Mouse (Mus musculus) c-Kit-negative CD71-positive TER-119-positive erythroid progenitor cells, embryonic 14.5 days (primary cell): ENCODE measurements around the gene Kdm4a.

Experiments
- DNase-seq: peaks from one replicate; pipeline ENCODE4 v3.0.0-alpha.2; 2013; ENCODE audit warnings: low read depth, low spot score

Gene Kdm4a

DNA sequence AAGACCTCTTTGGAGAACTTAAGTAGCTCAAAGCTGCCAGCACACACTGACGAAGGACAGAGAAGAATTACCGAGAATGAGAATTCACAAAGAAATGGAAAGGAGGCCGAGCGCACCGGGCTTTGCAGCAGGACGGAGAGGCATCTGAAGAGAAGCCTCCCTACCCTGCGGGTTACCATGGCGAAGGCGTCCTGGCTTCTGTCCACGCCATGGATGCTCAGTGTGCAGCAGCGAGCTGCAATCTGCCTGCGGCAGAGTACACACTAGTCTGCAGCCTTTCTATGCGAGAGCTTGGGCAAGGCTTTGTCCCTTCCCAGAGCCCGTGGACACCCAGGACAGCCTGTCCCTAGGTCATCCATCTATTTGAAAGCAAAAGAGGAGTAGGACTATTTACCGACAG lies 23.3 kb downstream of the Kdm4a start:
- DNase-seq: no peak

DNA sequence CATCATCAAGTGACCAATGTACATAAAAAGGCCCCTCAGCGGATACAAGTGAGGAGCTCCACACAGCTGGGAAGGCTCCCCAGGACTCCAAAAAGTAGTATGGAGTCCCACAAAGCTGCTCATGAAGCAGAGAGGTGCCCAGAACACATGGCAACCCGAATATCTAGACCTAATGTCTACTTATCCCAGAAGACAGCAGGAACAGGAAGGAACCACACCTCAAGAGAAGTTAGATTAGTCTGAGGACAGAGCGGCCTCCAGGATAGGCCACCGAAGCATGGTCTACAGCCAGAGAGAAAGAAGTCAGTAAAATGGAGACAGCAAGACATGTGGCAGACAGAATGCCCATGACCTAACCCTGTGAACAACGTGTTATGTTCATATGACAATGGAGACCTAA lies 25.0 kb downstream of the Kdm4a start:
- no peak for DNase-seq

DNA sequence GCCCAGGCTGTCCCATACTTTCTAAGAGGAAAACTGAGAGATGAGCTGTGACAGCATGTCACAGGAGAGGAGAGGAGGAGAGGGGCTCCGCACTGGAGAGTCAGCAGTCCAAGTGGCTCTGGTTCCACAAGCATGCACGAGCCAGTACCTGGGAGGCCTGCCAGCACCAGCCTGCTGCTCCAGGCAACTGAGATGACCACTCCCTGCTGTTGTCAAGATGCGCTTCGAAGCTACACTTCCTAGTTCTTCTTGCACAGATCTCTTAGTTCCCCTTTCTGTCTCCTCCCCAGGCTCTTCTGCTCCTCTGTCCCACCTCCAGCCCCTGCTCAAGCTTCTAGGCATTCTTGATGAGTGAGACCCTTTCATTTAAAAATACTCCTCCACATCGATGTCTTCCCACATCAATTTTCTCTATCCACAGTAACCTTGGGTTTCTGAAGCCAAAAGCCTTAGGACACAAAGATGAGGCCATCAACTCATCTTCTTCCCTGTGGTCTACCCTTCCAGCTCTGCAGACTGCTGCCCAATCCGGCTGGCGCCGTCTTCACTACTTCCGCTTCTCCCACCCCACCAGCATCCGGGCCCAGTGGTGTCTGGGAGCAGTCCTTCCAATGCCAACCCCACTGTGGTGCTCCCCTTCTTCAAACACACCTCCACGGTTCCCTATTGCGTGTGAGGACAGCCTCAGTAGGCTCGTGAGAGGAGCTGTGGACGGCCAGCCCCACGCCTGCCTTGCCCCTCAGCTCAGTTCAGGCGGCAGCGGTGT lies 27.6 kb downstream of the Kdm4a start:
- DNase-seq: no peak

DNA sequence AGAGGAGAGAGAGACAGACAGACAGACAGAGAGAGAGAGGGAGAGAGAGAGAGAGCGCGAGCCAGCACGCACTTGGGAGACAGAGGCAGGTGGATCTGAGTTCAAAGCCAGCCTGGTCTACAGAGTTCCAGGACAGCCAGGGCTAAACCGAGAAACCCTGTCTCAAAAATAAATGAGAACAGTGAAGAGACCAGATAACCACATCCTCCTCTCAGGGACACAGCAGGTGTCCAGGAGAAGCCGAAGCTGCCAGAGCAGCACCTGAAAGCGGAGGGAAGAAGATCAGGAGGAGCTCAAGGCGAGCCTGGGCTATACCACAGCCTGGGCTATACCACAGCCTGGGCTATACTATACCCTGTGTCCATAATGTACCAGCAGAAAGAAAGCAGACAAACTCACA lies 29.0 kb downstream of the Kdm4a start:
- no peak for DNase-seq

DNA sequence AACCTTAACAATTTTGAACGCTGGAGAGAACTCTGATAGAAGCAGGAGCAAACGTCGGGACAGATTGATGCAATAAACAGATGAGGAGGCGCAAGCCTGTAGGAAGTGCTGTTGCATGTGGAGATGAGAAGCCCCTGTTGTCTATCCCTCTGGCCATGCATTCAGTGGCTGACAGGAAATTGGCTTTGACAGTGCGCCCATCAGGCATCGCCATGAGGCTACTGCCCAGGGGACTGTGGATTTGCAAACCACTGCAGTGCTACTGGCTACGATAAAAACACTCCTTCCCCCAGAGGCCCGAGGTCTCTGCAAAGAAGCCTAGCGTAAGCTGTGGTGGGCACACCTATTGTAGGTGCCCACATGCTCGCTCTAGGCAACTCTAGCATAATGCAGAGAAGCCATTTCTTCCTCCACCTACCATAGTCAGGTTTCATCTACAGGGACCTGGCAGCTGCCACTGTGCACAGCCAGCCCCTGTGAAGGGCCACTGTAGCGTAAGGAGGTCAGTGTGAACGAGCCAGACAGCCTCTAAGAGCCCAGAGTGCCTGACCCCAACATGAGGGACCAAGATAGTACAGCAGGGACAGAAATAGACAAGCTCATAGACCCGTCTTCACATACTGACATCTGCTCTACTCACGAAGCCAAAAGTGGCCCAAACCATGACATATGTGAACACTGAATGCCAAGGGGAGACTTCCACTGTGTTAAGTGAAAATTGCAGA lies 29.7 kb downstream of the Kdm4a start:
- no peak for DNase-seq

DNA sequence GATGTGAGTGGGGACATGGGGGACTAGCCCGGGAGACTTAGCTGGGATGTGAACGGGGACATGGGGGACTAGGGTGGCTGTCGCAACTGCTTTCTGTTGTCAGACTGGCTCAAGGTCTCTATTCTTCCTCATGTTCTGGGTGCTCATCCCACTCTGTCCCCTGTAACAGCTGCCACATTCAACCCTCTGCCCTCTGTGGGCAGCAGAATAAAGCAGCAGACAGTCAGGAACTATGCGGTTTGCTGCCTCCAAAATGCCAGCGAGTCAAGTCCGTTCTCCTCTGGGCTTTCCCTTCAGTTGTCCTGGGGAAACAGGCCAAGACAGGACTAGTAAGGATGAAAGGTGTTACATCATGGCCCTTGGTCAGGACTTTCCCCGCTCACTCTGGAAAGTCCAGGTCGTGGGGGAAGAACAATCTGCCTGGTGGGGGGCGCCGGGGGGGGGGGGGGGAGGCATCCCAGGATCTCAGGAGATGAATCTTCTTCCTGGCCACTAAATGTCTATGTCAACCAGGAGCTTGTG lies 30.7 kb downstream of the Kdm4a start:
- DNase-seq: no peak

DNA sequence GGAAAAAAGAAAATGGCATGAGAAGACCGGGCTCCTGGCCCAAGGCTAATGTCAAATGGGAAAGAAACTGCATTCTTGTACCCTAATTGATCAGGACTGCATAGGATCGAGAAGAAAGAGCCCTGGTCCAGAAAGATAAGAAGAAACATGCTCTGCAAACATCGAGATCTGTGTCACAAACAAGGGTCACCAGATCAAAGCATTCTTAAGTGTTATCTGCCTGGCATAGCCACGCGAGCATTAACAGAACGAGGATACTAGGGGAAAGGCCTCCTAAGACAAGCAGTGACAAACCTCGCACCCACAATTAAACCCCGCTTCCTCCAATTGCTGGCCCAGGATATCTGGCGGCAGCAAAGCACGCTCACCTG lies 31.5 kb downstream of the Kdm4a start:
- DNase-seq: no peak

DNA sequence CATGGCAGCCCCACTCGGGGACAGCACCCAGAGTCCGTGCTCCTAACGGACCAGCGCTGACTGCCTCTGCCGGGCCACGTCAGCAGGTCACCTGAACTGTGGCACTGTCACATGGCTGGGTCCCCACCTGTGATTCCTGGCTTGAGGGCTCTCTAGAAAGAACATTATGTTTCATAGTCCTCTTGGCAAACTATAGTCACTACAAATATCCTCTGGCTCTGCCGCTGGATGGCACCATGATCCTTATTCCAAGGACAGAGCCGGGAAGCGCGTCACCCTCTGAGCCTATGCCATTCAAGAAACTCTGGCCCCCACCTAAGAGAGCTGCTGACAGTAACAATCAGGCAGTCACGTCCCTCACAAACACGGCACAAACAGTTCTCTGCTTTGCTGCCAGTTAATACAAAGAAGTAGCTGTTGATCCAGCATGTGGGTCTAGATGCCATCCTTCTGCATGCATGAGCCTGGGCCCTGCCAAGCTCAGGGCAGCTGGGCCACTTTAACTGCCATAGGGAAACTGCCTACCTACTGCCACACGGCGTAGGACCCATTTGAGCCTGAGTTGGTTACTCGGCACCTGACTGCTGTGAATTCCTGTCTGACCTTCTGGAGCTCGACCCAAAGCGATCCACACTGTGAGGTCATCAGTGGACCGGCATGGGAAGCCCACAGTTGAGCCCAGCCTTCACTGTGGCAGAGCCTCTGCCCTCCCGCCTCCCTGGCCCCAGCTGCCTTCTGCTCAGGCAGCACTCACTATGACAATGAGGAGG lies 32.1 kb downstream of the Kdm4a start:
- no peak for DNase-seq

DNA sequence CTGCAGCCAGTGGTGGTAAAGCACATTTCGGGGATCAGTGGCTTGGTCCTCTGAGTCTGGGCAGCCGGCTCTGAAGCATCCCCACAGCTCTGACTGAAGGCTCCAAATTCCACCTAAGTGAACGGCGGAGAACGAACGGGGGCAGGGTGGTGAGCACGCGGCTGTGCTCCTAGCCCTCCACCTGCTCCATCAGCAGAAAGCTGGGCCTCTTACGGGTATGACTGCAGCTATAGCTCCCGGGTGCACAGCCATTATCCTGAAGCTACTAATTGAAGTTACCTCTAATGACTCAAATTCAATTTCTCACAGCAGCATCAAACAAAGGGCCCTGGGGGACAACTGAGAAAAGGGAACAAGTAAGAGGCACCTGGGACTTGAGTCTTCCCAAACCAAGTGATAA lies 32.8 kb downstream of the Kdm4a start:
- DNase-seq: no peak

DNA sequence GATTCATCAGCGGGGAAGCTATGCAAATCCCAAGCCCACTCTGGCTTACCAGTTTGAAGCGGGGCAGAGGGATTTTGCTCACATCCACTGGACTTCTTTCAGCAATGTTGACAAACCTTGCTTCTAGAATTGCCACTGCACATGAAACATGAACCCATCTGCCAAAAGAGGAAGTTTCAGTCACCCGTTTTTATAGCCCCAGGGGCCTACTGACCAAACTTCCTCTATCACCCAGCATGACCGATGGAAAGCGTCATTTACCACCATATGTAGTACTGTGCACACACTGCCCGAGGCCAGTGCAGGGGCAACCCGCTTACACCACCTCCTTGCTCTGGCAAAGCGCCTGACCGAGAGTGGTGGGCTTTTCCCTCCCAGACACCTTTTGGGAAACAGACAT lies 35.5 kb downstream of the Kdm4a start:
- no peak for DNase-seq

DNA sequence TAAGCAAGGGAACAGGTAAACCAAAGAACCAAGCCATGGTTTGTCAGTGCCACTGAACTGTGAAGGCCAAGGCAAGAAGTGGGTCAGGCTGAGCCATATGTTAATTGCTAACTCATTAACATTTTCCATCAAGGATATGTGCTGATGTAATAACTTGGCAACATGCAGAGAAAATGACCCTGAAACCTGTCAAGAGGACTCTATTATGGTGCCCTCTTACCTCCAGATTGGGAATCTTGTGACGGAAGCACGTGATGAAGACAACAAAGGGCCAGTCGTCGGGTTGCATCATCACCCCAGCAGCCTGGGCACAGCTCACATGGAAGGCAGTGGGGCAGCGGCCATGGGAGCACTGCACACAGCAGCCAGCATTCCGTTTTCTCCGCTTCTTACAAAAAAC lies 36.2 kb downstream of the Kdm4a start:
- no peak for DNase-seq

DNA sequence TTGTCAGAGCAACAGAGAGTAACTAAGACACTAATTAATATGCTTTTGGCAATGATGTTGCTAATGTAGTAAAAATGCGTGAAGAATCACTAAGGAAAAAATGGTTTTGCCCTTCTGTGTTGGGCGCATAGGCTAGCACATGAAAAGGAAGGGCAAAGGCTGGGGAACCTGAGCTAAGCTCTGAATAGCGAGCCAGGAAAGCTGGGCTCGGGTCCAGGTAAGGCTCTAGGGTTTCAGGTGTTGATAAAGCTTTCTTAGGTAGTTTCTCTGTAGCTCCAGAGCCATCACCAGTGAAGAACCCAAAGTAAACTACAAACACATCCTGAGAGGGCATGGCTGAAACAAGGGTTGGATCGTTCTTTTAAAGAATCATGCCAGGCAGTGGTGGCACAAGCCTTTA lies 38.3 kb downstream of the Kdm4a start:
- no peak for DNase-seq

DNA sequence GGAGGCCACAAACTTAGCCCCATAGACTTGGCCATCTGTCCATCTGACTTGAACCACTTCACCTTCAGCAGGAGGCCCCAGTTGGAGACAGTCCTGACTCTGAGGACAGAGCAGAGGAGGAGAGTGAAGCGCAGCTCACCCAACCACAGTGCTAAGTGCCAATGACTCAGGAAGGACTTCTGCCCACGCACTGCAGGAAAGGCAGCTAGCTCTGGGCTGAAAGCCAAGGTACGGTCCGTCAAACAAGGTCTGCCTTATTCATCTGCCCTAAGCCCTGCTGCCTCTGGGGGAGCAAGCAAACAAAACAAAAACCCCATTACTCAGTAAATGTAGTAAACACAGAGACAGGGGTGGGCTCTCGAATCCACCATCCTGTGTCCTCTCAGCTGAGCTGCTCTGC lies 41.0 kb downstream of the Kdm4a start:
- no peak for DNase-seq

DNA sequence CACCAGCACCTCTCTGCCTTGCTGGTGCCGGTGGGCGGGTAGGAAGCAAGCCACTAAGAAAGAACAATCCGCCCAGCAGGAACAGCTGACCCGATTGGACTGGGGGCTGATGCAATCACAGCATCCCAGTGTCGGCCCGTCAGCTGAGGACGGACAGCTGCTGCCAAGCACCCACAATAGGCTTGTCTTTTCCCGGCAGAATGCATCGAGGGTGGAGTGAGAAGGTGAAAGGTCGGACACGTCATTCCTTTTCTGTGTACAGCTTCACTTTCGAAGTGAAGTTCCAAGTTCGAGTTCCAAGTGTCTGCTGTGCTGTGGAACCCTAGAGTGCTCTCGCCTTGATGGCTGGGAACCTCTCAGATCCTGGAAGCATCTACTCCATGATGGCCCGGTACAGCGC lies 42.0 kb downstream of the Kdm4a start:
- DNase-seq: no peak

DNA sequence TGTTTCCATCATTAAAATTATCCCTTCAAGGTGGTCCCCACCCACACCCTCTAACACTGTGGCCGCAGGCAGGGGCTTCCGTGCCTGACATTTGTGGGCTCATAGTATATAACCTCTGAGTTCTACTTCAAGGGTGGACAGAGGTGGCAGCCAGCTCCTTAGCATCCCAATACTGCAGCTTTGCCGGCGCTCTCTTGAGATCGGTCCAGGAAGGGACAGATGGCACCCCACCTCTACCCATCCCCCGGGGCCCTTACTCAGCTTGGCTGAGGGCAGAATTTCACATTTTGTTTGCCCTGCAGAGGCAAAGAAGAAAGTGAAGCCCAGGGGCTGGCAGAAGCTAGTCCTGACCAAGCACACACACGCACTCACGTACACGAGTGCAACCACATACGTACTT lies 42.5 kb downstream of the Kdm4a start:
- no peak for DNase-seq

DNA sequence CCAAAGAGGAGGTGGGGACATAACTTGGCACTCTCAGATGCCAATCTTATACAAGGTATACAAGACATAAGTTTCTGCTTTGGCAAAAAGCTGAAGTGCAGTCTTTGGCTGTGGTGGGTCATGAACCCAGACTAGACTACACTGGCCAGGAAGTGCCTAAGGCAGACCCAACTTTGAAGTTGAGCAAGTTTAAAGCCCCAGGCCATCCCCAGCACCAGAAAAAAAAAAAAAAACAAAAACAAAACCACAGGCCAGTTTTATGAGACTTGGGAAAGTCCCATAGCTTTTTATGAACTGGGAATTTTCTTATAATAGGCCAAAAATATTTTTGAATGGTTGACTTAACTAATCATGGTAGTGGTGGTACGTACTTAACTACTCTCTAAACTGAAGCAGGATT lies 44.4 kb downstream of the Kdm4a start:
- DNase-seq: no peak

DNA sequence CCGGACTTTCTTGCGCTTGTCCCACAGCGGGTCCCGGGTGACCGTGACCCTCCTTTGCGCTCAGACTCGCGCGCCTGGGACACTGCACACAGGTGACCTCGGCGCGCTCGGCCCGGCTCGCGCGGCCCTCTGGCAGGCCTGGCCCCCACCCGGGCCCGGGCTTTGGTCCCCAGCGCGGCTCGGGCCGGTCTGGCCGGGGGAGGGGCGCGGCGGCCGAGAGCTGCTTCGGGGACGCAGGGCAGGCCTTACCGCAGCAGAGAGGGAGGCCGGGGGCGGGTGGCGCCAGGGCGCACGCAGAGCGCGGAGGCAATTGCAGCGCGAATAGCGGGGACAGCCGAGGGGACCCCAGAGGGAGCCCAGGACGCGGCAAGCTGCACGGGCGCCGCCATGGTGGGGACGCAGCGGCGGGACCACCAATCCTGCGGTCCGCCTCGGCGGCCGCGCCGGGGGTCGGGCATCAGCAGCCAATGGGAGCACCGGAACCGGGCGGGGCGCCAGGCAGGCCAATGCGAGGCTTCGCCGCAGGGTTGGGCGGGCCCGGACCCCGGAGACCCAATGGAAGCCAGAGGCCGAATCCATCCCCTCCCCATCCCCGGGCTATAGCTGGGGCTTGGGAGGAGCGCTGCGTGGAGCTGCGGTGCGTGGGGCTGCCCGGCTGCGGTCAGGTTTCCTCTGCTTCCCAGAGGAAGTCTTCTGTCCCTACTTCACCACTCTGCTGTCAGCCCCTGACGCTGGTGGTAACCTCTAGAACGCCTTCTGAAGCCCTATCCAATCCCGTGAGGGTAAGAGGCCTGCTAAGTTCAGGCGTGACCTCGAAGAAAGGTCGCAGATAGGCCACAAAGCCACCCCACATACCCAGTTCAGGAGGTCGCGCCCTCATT lies 45.1 kb downstream of the Kdm4a start, which contains the start of gene St3gal3:
St3gal3 (minus strand) TSS at position 430 of the 881 bp plus-strand sequence.
- DNase-seq: peak; percentile 62

DNA sequence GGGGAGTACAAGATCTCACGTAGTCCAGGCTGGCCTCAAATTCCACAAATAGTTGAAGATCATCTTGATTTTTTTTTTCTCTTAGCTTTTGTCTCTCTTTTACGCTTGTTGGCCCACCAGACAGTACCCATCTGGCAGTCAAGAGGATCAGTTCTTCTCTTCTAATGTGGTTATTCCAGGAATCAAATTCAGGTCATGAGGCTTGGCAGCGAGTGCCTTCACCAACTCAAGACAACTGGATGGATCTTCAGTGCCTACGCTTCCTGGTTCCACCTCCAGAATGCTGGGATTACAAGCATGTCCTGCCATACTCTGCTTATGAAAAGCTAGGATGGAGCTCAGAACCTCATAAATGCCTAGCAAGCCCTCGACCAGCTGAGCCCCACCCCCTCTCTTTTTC lies 48.5 kb downstream of the Kdm4a start:
- DNase-seq: no peak

DNA sequence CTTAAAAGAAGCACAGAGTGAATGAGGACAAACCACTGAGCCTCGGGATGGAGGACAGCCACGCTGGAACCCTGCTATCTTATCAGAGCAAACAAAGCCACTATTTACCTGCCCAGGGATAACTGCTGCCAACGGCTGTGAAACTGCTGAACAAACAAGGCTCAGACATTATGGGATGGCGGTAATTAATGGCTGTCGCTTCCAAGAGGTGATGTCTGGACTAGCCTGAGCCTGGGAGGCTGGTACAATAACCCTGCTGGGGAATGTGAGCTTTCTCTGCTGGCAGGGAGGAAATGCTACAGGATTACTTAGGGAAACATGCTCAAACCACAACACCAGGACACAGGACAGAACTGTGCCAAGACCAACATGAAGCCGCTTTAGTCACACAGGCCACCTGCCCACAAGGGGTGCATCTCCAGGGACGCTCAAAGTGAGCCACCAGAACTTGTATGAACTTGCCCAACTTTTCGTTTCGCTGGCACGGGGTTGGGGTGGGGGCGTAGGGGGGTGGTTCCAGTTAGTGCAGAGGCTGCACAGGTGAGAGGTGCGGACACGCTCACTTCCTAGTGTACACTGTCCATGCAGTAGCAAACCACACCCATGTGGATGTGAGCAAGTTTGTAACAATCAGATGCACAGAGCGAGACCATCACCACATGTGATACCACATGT lies 56.7 kb downstream of the Kdm4a start:
- DNase-seq: no peak

DNA sequence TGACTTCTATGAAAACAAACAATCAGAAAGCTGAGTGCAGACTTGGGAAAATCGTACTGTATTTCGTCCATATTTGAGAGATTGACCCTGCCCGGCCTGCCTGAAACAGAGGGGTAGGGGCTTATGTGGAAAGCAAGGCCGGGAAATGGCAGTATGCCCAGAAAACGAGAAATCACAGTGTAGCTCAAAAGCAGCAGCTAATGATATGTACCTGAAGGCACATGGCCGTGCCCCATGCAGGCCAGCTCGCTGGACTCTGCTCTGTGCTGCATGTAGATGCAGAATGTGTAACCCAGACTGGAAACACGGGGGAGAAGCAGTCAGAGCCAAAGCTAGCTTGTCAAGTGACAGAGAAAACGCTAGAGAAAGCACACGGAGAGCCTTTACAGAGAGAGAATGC lies 57.8 kb downstream of the Kdm4a start:
- no peak for DNase-seq

DNA sequence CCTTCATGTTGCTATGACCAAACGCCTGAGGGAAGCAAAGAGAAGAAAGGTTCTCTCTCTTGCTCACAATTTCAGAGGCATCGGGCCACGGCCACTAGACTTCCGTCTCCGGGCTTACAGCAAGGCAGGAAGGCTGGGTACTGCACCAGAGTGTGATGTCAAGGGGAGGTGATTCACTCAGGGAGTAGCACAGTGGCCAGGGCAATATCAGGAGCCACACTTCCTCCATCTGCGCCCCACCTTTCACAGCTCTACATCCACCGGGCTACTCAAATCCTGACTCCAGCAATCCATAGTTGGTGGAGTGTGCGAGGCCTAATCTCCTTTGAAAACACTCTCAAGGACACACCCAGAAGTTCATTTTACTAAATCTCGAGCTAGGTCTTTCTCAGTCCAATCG lies 62.3 kb downstream of the Kdm4a start:
- no peak for DNase-seq
